ENCODE assay signal across 24 mouse cellular contexts in the genomic region with DNA sequence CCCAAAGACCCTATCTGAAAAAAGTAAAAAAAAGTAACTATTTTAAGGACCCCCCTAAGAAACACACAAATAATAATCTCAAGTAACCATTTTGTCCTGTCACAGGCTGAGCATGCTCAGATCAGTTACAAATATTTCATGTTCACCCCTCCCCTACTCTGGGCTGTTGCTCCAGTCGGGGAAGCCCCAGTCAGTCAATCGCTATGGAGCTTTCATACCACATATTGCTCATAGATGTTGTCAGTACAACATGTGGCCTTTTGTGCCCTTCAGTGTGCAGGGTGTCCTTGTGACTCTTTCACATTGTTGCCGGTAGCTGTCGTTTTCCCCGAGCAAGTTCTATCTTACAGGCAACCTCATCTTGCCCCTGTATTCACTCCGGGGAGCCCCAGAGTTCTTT. TPM values are rescaled to one million over a fixed set of nuclear protein-coding genes. Genes with fewer than 3 reads are reported as not detected.
A peak's percentile ranks its signal among the peaks of the same experiment; 100 is the strongest.
DNase-seq lines count a peak whose midpoint lies in the region; ATAC-seq and TF ChIP-seq lines count a peak whose summit lies in the region.
"Had no signal": no experiment of that assay in that cellular context is flagged by ENCODE, and none has a peak within 500 bp of the region (broad histone marks: within the 10 kb centered on the region; RNA-seq: fewer than 3 reads in every experiment).

No protein-coding gene starts in this region.

- H3K4me2 ChIP-seq in stomach, postnatal 0 days (replicated peaks; ENCODE audit: low read depth), result no peak overlapping the region
- H3K4me2 ChIP-seq: embryonic facial prominence, embryonic 15.5 days; heart, embryonic 12.5 days; hindbrain, embryonic 13.5 days; intestine, embryonic 15.5 days; kidney, embryonic 15.5 days; liver, embryonic 15.5 days had no signal

- H3K36me3 ChIP-seq in stomach, postnatal 0 days (ENCODE audit: control insufficient read depth, insufficient read depth, low read length), result no peaks in the 10 kb centered on the region
- H3K36me3 ChIP-seq: embryonic facial prominence, embryonic 15.5 days; heart, embryonic 12.5 days; hindbrain, embryonic 13.5 days; intestine, embryonic 15.5 days; kidney, embryonic 15.5 days; liver, embryonic 15.5 days had no signal

- peaks cover 7% of the 10 kb centered on the region for H3K4me1 ChIP-seq in stomach, postnatal 0 days (replicated peaks; ENCODE audit: control insufficient read depth, insufficient read depth)

- no peaks in the 10 kb centered on the region for H3K27me3 ChIP-seq in stomach, postnatal 0 days (ENCODE audit: control insufficient read depth, insufficient read depth, low read length)
- H3K27me3 ChIP-seq: embryonic facial prominence, embryonic 15.5 days; heart, embryonic 12.5 days; hindbrain, embryonic 13.5 days; intestine, embryonic 15.5 days; kidney, embryonic 15.5 days; liver, embryonic 15.5 days had no signal

- no peak overlapping the region for H3K9ac ChIP-seq in stomach, postnatal 0 days (ENCODE audit: low read length)
- H3K9ac ChIP-seq: embryonic facial prominence, embryonic 15.5 days; forebrain, postnatal 0 days; heart, embryonic 12.5 days; hindbrain, embryonic 13.5 days; intestine, embryonic 15.5 days; kidney, embryonic 15.5 days; liver, embryonic 15.5 days had no signal

- intact Hi-C loops in left cerebral cortex, postnatal 25 days (cut with DNase I), result no loop called here

- no peak overlapping the region for H3K4me3 ChIP-seq in stomach, postnatal 0 days (ENCODE audit: low read depth, low read length)
- H3K4me3 ChIP-seq: embryonic facial prominence, embryonic 15.5 days; heart, embryonic 12.5 days; hindbrain, embryonic 13.5 days; intestine, embryonic 15.5 days; kidney, embryonic 15.5 days; liver, embryonic 15.5 days had no signal

- no peaks in the 10 kb centered on the region for H3K9me3 ChIP-seq in stomach, postnatal 0 days (ENCODE audit: control insufficient read depth, low read length)
- H3K9me3 ChIP-seq: embryonic facial prominence, embryonic 15.5 days; heart, embryonic 12.5 days; hindbrain, embryonic 13.5 days; intestine, embryonic 15.5 days; kidney, embryonic 15.5 days; liver, embryonic 15.5 days had no signal

- 65% methylated on average over 6 of the region's 6 CpGs for WGBS in stomach, postnatal 0 days

- no peak for TF ChIP-seq CTCF in stomach, postnatal 0 days (IDR thresholded peaks at IDR 0.05; ENCODE audit: low read depth)

- DNase-seq in adrenal gland, postnatal 14 days, result peak; percentile 68
- no peak for DNase-seq in adrenal gland, postnatal 4 days (ENCODE audit: low spot score in 2 of 2)
- DNase-seq in CD4-positive helper T cell, adult 2 months (ENCODE audit: low read depth, low spot score), result peak; percentile 41
- DNase-seq in adipocyte (ENCODE audit: low spot score), result peak; percentile 79
- no peak for DNase-seq in stomach, postnatal 0 days (ENCODE audit: low spot score)
- DNase-seq in left cerebral cortex, postnatal 25 days (ENCODE audit: low spot score in 2 of 2), result no peak
- no peak for DNase-seq in spleen, postnatal 10 days (ENCODE audit: low spot score in 2 of 2)
- DNase-seq: adrenal gland, postnatal 25 days; B cell, adult 2 months; cerebellum, adult 18-20 months; cerebellum, postnatal 36 days; forebrain, postnatal 0 days; gastrocnemius, postnatal 36 days; kidney, postnatal 4 days; lung, postnatal 10 days; retina, postnatal 1 day; thymus, adult 2 months had no signal

- TF ChIP-seq EP300 in stomach, postnatal 0 days (optimal IDR thresholded peaks at IDR 0.05), result no peak

- H3K27ac ChIP-seq in stomach, postnatal 0 days (replicated peaks), result no peak overlapping the region
- H3K27ac ChIP-seq: embryonic facial prominence, embryonic 15.5 days; hindbrain, embryonic 13.5 days; intestine, embryonic 15.5 days; kidney, embryonic 15.5 days; liver, embryonic 15.5 days had no signal

- peak; percentile 21; the same call in 1 of the 2 replicates for ATAC-seq in megakaryocyte progenitor cell, adult 5-6 weeks (replicated peaks; ENCODE audit: poor library complexity)
- no peak for ATAC-seq in stomach, postnatal 0 days (ENCODE audit: low FRiP score, low TSS enrichment)
- ATAC-seq: forebrain, postnatal 0 days; intestine, embryonic 15.5 days had no signal

RNA-seq across cellular contexts. Expression of a gene that starts 52.9 kb away (rescaled TPM):
- 30.7 and 37.5 TPM in 2 replicates for total RNA-seq in adrenal gland, postnatal 14 days (2021)
- 10 to 100 TPM; 32.9 to 35.4 TPM for total RNA-seq in adrenal gland, postnatal 4 days (2021)
- total RNA-seq in megakaryocyte progenitor cell, adult 5-6 weeks (2015), result 15.5 and 18.0 TPM in 2 replicates
- 18.4 and 20.0 TPM in 2 replicates for total RNA-seq in megakaryocyte progenitor cell, adult 5-6 weeks (2017)
- polyA plus RNA-seq in stomach, postnatal 0 days (2015; fragmentation: Nextera tagmentation; extraction: Ambion mirVana), result 74.6 and 85.7 TPM in 2 replicates
- 10 to 100 TPM; 49.7 to 54.0 TPM for total RNA-seq in left cerebral cortex, postnatal 25 days (2021)

RNA-seq across cellular contexts. Expression of a gene that starts 53.8 kb away (rescaled TPM):
- total RNA-seq in adrenal gland, postnatal 14 days (2021), result 358 and 403 TPM in 2 replicates
- 100 to 1,000 TPM; 229 to 255 TPM for total RNA-seq in adrenal gland, postnatal 4 days (2021)
- 19.6 and 22.4 TPM in 2 replicates for total RNA-seq in megakaryocyte progenitor cell, adult 5-6 weeks (2015)
- 15.6 and 16.3 TPM in 2 replicates for total RNA-seq in megakaryocyte progenitor cell, adult 5-6 weeks (2017)
- polyA plus RNA-seq in stomach, postnatal 0 days (2015; fragmentation: Nextera tagmentation; extraction: Ambion mirVana), result 55.0 and 60.2 TPM in 2 replicates
- total RNA-seq in left cerebral cortex, postnatal 25 days (2021), result 10 to 100 TPM; 12.1 to 12.7 TPM

Comparison
In these comparisons a context has a peak if more than half of its experiments do, and no peak if none do; other contexts are left out.
1. DNase-seq: peak in adrenal gland, postnatal 14 days (single experiment), CD4-positive helper T cell, adult 2 months (single experiment) and adipocyte (single experiment); none in adrenal gland, postnatal 4 days (0 of 2), stomach, postnatal 0 days (single experiment), left cerebral cortex, postnatal 25 days (0 of 2) and spleen, postnatal 10 days (0 of 2).
2. RNA of a gene that starts 53.8 kb away (total RNA-seq): 358 to 403 TPM in adrenal gland, postnatal 14 days and 229 to 255 TPM in adrenal gland, postnatal 4 days; 15.6 to 22.4 TPM in megakaryocyte progenitor cell, adult 5-6 weeks and 12.1 to 12.7 TPM in left cerebral cortex, postnatal 25 days; every median in the first group is over 4 times any median in the second.